In the genomic region with DNA sequence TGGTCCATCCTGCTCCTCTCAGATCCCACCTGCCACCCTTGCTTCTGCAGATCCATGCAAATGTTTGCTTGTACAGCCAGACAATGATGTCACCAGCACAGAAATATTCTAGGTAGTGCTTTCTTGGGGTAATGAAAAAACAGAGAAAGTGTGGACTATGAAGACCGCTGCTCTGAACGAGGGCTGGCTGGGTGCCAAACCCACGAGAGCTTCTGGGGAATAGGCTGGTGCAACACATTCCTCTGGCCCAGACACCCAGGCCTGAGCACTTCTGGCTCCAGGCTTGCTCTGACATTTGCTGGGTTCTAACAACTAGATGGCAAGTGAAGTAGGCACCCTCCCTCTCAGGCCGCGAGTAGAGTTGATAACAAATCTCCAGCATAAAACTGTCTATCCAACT, we compare ENCODE assay signal across 8 mouse cellular contexts. TPM values are rescaled to one million over a fixed set of nuclear protein-coding genes. Genes with fewer than 3 reads are reported as not detected.
DNase-seq lines count a peak whose midpoint lies in the region; ATAC-seq lines count a peak whose summit lies in the region.

No protein-coding gene starts in this region.

- H3K4me1 ChIP-seq in heart, embryonic 14.5 days (ENCODE audit: control insufficient read depth in 2 of 2, insufficient read depth in 2 of 2, low read length in 2 of 2), result peaks cover 36 to 78% of the 10 kb centered on the region in 2 experiments

- intact Hi-C loops in left cerebral cortex, postnatal 14 days (cut with DNase I), result no loop called here

- DNase-seq in left cerebral cortex, adult 18-20 months (ENCODE audit: low spot score in 2 of 2), result peak; percentile 36 to 39
- DNase-seq in left cerebral cortex, adult 8-10 months (ENCODE audit: low spot score in 2 of 2), result no peak
- peak; percentile 87 for DNase-seq in adipocyte (ENCODE audit: low spot score)
- DNase-seq in left cerebral cortex, postnatal 14 days (ENCODE audit: low spot score in 2 of 2), result peak; percentile 37 to 60
- DNase-seq in natural killer cell, adult 2 months (ENCODE audit: low spot score in 2 of 2), result peak; percentile 24 to 42

- WGBS in heart, embryonic 14.5 days, result 4% methylated on average over 5 of the region's 5 CpGs

- ATAC-seq in common myeloid progenitor, adult 5-6 weeks (replicated peaks; ENCODE audit: low read depth, poor library complexity, severe bottlenecking), result peak; percentile 67
- ATAC-seq in heart, embryonic 14.5 days (ENCODE audit: insufficient number of reproducible peaks, insufficient read depth, low FRiP score, low read depth), result peak; percentile 72
- no peak for ATAC-seq in inflammation-experienced regulatory T-cells, adult 6 months

- peak overlapping the region; percentile 77 to 81 for H3K27ac ChIP-seq in heart, embryonic 14.5 days (replicated peaks in 1 of 2; ENCODE audit: control insufficient read depth in 1 of 2, insufficient read depth in 1 of 2, low read depth in 2 of 2, low read length in 2 of 2)

- H3K36me3 ChIP-seq in heart, embryonic 14.5 days (ENCODE audit: control insufficient read depth, insufficient read depth, low read length), result no peaks in the 10 kb centered on the region; the same call in 1 of the 2 replicates

- H3K4me2 ChIP-seq in heart, embryonic 14.5 days (ENCODE audit: low read length), result peak overlapping the region; percentile 44

- H3K9me3 ChIP-seq in heart, embryonic 14.5 days (ENCODE audit: control insufficient read depth, low read length), result no peaks in the 10 kb centered on the region

- no peak overlapping the region for H3K4me3 ChIP-seq in heart, embryonic 14.5 days (ENCODE audit: control insufficient read depth in 1 of 2, insufficient read depth in 1 of 2, low read depth in 1 of 2, low read length in 2 of 2)

- no peak overlapping the region; the same call in 1 of the 2 replicates for H3K9ac ChIP-seq in heart, embryonic 14.5 days (ENCODE audit: low read length)

- H3K27me3 ChIP-seq in heart, embryonic 14.5 days (ENCODE audit: control insufficient read depth, insufficient read depth, low read length), result no peaks in the 10 kb centered on the region

RNA-seq across cellular contexts. Expression of a gene that starts 11.6 kb away (rescaled TPM):
- 100 to 1,000 TPM; 104 to 116 TPM for total RNA-seq in left cerebral cortex, adult 18-20 months (2021)
- total RNA-seq in left cerebral cortex, adult 8-10 months (2022), result 100 to 1,000 TPM; 101 to 114 (median 107) TPM
- 158 and 202 TPM in 2 replicates for total RNA-seq in common myeloid progenitor, adult 5-6 weeks (2017)
- 71.6 and 76.8 TPM in 2 replicates for polyA plus RNA-seq in heart, embryonic 14.5 days (2014; fragmentation: Nextera tagmentation; extraction: Ambion mirVana)
- total RNA-seq in left cerebral cortex, postnatal 14 days (2021), result 100 to 1,000 TPM; 116 to 150 TPM
- 10 to 100 TPM; 25.9 to 53.1 (median 41.6) TPM for polyA plus RNA-seq in inflammation-experienced regulatory T-cells, adult 6 months (2017; shearing (Covaris generic))

Comparison
In these comparisons a context has a peak if more than half of its experiments do, and no peak if none do; other contexts are left out.
1. DNase-seq: peak in left cerebral cortex, adult 18-20 months (2 of 2), adipocyte (single experiment), left cerebral cortex, postnatal 14 days (2 of 2) and natural killer cell, adult 2 months (2 of 2); none in left cerebral cortex, adult 8-10 months (0 of 2).